Mouse (Mus musculus) gastrocnemius, postnatal 4 days (tissue): ENCODE measurements around the gene Fam155a. TPM values are rescaled to one million over a fixed set of nuclear protein-coding genes. Genes with fewer than 3 reads are reported as not detected.
"Not testable (repeated sequence)": the region's sequence is repeated elsewhere in the genome, so short reads cannot be mapped to it uniquely, and the experiment has no call there.

ENCODE experiments used
- DNase-seq, 2 experiments: peaks; one replicate each; pipeline ENCODE4 v3.0.0; 2021 to 2022; ENCODE audit warnings: low spot score in 2 of 2, mixed read lengths in 2 of 2
- total RNA-seq, 2 experiments: library from RNA; stranded (reverse); gene quantifications; 2 replicates each; pipeline ENCODE4 v1.2.3; 2021

Gene Fam155a
- total RNA-seq, 2 experiments from 2014 or later: 1.1 to 1.2 TPM

DNA sequence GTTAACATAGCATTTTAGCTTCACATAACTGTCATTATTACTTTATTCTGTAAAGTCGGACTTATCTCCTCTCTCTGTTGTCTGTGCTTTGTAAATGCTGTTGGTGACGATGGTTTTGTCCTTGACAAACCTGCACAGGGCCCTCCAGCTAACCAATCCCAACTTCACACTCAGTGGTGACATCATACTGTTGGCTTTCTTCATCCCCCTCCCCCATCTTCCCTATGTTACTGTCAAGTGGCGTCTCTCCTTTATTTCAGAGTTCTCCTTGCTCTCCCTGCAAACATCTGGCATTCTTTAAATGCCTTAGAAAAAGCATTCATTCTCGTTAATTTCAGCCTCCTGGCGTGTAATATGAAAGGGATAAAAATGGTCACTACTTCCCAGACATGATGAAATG is 78.6 kb downstream of the Fam155a start:
- DNase-seq: no peak

DNA sequence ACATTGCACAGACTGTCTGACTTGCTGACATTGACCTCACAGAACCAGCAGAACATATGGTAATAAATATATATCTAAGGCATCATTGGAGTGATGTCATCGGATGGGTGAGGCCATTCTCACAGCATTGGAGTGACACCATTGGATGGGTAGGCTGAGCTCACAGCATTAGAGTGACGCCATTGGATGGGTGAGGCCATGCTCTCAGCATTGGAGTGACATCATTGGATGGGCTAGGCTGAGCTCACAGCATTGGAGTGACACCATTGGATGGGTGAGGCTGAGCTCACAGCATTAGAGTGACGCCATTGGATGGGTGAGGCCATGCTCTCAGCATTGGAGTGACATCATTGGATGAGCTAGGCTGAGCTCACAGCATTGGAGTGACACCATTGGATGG is 110.9 kb downstream of the Fam155a start:
- DNase-seq: not testable (repeated sequence)

DNA sequence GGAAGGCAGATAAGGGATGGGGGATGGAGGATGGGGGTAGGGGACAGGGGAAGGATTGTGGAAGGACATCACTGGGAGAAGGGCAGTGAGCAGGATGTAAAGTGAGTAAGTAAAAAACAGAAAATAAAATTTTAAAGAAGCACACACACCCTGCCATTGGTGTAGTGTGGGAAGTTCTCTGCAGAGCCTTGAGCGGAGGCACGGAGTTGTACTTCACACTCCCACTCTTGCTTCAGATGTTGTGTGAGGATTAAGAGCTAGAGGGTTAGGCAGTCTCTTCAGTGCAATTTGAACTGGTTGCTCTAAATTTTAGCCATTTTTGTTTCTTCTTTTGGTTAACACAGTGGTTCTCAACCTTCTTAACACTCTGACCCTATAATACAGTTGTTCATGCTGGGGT is 114.1 kb downstream of the Fam155a start:
- DNase-seq: no peak

DNA sequence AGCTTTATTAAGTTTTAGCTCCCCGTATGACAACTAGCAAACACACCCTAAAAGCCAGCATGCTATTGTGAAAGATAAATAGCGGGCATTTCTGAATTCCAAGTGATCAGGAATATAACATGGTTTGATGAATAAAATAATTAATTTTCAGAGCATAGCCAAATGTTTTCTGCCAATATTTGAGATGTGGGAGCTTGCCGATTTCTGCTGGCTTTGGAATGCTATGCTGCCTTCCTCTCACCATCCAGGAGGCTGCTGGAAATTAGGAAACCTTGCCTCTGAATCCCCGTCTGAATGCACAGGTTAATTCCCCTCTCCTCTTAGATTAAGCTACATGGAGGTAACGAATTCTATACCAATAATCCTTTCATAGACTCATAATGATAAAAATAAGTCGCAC is 116.1 kb downstream of the Fam155a start:
- DNase-seq: no peak

DNA sequence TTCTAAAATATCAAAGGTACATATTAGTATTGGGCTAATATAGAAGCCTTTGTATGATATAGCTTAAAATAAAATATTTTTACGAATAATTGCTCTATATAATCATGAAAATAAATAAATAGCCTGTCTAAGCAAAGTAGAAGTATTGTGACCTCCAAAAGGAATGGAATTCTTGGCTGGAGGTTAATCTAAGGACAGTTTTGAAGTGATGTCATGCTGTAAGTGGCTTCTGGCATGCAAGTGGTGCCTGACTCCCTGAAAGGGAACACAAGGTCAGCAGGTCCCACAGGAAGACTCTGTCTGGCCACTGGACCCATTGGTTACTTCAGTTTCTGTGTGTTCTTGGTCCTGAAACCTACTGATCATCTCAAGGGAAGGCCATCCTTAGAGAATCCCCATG is 117.3 kb downstream of the Fam155a start:
- no peak for DNase-seq

DNA sequence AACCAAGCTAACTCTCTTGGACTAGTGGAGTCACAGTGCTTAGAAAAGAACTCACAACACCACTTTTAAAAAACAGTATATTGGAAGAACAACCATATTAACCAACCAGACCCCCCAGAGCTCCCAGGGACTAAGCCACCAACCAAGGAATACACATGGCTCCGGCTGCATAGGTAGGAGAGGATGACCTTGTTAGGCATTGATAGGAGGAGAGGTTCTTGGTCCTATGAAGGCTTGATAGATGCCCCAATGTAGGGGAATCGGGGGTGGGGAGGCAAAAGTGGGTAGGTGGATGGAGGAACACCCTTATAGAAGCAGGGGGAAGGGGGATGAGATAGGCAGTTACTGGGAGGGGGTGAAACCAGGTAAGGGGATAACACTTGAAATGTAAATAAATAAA is 132.8 kb downstream of the Fam155a start:
- DNase-seq: no peak

DNA sequence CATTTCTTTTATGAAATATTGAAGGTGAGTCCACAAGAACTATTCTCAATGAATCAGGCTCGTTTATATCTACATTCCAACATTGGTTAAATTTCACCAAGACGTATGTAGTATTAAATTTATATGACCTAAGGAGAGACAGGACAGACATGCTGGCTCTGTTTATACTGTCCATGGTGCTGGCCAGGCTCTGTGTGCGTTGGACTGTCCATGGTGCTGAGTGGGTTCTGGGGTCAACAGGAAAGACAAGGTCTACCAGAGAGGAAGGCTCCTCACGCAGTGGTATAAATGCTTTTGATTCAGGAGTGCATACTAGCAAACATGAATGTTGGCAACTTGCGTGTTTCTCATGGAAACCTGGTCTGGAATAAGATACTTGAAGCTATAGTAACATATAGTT is 135.7 kb downstream of the Fam155a start:
- DNase-seq: peak in 1 of 2 experiments; percentile 39

DNA sequence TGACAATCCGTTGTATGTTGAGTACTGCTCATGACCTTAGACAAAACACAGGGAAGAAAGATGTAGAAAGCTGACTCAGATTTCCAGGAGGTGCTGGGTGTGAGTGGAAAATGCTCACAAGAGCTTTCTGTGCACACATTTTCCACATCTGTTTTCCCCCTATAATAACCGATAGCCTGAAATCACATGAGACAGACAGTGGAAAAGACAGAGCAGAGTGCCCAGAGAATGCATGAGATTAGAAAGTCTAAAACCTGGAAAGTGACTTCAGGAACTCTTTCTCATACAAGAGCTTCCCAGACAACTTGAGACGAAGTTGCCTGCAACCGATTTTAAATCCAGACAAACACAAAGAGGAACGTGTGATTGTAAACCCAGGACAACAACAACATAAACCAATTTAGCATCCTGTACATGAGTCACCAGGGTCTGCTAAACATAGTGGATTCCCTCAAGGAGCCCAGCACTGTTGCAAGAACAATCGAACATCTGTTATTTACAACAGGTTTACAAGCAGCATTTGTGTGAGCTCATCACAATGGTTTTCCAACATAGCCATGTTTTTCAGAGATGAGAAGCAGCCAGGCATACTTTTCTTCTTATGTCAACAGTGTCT is 163.8 kb downstream of the Fam155a start:
- DNase-seq: no peak

DNA sequence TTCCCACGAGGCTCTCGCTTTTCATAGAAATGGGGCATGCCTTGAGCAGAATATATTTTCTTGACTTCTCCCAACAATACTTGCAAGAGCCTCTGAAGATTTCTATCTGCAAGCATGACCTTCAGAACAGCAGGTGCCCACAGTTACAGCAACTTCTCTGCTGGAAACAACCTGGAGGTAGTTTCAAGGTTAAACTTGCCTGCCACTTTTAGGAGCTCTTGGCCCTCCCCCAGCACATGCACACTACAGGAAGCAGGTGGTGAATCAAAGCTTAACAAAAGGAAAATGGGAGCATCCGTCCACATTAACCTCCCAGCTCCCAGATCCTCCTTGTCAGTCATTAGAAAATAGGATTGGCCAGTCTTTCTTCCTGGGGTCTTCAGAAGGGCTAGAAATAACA is 175.0 kb downstream of the Fam155a start:
- no peak for DNase-seq

DNA sequence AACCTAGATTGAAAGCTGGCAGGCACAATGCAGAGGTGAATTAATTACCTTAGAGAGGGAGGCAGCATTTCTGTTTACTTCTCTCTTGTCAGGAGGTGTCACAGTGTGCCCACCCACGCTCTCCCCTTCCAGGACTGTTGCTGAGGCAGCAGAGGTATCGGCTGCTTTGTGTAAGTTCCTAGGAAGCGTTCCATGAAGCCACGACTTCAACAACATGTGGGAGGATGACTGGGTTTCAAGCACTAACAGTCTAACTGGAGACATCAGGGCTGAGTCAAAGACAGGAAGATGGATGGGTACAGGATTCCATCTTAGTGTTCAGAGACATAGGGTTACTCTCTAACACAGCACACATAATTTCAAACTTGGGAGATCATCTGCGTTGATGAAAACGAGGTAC is 189.1 kb downstream of the Fam155a start:
- DNase-seq: no peak

DNA sequence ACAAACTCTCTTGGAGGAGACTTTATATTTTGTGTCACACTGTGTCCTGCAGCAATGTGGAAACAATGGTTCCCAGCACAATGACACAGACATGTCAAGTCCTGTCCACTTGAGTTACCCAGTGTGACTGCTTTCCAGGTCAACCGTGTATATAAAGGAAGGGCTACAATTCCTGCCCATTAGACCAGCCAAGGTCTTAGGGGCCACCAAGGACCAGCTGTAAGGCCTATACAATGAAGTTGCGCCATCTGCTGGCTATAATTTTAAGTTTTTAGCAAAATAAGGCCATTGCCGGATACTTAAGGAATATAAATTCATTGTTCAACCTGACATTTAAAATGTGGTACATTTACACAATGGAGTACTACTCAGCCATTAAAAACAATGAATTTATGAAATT is 190.8 kb downstream of the Fam155a start:
- DNase-seq: no peak

DNA sequence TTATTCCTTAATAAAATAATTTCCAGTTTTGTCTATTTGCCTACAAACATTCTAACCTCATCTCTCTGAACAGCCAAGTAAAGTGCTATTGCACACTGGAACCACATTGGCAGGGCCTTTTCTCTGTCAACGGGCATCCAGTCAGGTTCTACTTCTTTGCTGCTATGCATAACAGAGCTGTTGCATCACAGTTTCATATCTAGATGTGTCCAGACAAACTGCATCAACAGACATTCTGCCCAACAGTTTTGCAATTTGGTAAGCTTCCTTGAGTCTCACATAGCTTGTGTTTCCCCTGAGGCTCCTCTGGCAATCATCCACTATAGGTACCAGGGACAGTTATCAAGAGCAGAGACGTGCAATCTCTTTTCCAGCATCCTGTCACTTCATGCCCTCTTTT is 199.0 kb downstream of the Fam155a start:
- no peak for DNase-seq

DNA sequence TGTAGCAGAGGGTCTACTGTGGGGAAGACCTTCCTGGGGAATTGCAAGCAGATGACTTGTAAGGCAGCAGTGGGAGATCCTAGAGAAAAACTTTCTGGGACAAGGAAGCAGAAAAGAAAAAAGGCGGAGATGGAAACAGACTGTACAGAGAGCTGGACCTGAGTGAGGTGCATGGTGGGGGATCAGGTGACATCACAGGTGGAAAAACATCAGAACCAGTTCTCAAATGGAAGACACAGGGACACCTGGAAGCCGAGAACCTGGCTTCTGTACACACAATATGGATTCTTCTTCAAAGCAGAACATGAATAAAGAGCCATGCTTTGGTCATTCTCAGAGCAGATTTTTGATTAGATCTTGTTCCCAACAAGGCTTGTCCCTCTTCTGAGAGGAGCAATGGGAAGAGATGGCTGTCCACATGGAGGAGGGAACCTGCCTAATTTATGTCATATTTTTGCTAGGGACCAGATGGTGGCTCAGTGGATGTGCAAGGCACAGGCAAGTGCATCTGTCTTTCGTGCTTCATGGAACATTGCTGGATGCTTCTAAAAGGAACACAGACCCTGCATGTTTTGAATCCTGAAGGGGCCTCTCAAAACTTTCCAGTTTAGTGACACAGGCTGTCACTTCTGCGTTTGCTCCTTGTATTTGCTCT is 201.3 kb downstream of the Fam155a start:
- no peak for DNase-seq

DNA sequence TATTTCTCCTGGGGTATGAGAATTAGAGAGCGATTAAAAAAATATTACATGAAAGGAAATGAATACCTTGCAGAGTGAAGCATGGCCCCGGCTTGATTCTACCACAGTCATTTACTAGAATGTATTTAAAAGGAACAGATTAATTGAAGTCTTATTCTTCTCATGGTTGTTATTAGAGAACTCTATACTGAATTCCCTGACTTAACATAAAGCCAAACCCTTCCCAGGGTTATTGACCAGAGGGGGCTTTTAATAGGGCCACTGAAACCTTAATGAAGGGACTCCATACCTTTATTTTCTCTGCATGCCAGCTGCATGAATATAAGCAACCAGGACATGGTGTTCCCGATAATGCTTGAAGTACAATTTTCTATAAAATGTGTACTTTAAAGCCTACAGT is 221.8 kb downstream of the Fam155a start:
- no peak for DNase-seq

DNA sequence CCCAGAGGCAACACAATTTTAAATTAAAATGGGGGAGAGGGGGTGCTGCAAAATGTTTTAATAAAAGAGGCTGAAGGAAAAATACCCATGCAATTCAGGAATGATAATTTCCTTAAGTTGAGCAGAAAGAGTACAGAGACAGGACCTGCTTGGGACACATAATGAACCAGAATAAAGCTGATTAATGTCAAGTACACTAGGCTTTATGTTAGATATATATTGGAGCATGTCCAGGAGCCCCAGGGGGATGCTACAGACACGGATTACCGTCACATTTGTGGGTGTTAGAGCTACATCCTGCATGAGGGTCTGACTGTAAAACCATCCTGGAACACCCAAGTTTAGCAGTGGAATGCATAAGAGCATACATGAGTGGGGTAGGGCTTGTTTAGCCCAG is 223.4 kb downstream of the Fam155a start:
- no peak for DNase-seq

DNA sequence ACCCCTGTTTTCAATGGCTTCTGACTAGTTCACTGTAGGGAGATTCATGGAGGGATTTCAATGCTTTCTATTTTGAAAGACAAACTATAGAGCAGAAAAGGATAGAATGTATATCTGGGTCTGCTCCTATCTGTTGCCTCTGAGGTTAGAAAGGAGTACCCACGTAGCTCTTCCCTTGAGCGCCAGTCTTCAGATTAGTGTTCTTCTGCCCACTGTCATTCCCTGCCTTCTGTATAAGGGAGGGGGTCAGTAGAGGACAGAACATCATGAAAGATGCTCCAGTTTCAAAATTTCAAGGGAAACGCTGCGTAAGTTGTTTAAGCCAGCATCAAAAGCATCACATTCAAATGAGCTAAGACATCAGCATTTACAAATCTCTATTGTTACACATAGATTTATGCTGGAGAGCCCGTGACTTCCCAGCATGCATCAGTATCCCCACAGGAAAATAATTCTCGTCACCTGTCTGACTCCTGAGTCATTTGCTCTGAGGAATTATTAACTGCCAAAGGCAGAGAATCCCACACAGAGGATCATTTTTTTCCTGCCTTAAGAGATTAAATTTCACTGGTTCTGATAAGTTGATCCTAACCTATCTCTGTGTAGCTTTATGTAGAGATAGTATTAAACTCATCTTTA is 223.9 kb downstream of the Fam155a start:
- no peak for DNase-seq

DNA sequence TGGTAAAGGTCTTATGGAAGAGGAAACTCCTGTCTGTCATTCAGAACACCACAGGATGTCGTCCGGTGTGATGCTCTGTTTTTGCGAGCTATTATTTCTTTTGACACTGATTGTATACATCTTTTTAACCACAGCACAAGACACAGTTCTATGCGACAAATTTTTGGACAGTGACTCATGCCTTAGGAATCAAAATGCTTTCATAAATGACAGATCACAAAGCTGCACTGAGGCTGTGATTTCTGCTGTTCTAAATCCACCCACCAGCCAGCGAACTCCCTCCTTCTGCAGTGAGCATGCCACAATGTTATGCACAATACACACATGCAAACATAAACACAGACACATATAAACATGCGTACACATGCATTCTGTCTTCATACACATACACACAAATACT is 224.5 kb downstream of the Fam155a start:
- DNase-seq: no peak

DNA sequence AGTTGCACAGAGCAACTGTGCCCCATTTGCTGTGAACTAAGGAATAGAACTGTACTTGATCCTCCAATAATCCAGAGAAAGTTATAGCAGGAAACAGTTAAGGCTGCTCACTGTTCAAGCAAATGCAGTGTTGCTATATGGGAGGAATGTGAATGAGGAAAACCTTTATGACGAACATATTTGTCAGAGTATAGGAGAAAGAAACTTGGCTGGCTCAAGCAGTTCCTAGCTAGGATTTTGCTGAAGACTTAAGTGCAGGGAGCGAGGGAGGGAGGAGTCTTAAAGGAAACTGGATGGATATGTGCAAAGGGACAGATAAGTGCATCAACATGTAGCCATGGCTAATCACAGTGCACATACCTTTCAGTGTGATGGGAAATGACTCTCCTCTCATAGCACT is 225.3 kb downstream of the Fam155a start:
- no peak for DNase-seq

DNA sequence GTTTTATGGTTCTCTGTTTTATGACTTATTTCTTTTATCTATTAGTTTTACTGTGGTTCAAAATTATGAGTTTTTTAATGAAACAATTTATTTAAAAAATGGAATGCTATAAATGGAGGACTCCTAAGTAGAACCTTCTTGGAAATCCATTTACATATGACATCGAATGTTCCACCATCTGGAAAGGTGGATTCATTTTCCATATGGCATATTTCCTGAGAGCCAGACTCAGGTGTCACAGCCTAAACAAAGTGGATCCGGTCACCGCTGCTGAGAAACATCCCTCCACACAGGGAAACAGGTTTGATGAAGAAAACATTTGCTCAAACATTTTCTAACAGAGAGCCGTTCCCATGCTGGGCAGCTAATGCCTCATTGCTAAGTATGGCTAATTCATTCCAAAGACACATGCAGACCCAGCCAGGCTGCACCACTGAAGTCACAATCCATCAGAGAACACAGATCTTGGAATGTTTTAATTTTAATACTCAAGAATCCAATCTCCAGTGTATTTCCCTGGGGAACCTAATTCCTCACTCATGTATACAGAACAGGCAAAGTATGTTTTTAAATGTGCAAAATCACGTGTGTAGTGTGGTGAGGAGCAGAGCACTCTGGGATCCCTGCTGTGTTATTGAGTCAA is 235.1 kb downstream of the Fam155a start:
- no peak for DNase-seq

DNA sequence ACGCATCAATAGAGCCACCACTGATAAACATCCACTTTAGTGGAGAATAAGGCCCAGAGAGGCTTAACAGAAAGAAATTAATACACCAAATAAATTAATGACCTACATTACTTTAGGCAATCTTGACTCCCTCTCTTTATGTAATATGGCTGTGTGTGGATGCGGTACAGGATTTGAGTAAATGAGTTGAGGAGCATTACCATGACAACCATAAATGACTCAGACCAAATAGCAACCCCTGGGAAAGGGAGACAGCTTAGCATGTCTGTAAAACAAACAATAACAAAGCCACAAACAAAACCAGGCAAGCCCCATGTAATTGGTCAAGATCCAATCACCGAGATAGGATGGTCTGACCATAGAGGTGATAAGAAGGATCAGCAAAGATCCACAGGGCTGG is 244.4 kb downstream of the Fam155a start:
- DNase-seq: no peak

DNA sequence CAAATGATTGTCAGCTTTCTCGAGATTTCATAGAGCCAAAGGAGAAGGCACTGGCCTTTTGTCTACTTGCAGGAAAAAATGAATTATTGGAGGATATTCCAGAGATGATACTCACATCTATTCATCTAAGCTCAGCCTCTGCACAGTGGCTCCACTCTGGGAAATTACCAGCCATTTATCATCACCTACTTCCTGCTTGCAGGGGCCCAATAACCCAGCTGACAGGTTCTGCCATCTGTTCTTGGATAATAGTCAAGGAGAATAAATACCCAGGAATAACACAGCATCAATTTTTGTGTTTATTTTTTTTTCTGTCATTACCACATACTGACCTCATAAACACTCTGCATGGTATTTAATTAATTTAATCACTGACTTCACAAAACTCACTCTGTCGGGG is 249.4 kb downstream of the Fam155a start:
- DNase-seq: no peak

DNA sequence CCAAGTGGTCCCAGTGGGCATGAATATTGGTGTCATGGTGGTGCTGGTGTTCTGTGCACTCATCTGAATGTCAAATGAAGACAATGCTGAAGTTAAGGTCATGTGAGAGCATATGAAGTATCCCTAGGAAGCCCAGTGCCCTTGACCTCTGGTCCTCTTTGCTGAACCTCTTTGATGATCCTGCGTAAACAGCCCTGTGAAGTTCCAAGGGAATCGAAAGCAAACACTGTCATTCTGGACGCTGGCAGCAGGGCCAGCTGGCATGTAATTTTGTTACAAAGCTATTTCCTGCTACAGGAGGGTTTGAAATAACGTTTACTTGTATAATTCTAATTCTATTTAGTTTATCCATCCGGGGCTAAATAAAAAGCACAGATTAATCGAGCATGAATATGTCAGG is 270.2 kb downstream of the Fam155a start:
- no peak for DNase-seq

DNA sequence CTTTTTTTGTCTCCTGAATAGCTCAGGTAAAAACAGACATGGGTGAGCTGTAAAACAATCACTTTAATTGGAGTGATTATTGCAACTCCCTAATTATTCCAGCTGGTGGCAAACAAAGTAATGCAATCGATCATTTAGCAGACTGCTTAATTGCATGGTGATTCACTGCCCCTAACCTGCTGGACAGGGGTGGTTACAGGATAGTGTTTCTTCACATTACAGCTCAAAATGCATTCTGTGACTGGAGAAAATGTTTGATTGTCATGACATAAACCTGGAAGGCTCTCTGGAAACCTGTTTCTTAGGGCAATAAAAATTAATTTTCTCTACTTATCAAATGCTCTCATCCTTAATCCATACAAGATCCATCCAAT is 276.7 kb downstream of the Fam155a start:
- DNase-seq: no peak
